ENCODE assay signal across 8 mouse cellular contexts in the genomic region with DNA sequence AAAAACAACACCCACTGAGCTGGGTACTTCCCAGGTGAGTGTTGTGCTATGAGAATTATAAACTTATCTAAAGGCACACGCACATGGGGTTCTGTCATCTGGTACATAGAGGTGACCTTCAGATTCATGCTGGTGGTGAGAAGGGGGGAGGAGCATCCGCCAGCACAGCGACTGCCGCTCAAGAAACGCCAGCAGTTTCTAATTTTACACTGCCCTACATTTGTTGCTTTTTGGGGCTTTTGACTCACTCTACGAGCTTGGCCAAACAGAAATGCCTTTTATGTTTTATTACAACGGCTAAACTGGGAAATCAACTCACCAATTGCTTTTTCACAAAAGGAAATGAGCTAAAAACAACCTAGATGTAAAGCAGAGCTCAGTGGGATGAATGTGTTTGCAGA. TPM values are rescaled to one million over a fixed set of nuclear protein-coding genes. Genes with fewer than 3 reads are reported as not detected.
A peak's percentile ranks its signal among the peaks of the same experiment; 100 is the strongest.
DNase-seq lines count a peak whose midpoint lies in the region; ATAC-seq lines count a peak whose summit lies in the region.

No protein-coding gene starts in this region.

- H3K4me1 ChIP-seq in midbrain, embryonic 12.5 days, result peaks cover 14% of the 10 kb centered on the region
- H3K4me1 ChIP-seq in midbrain, embryonic 10.5 days, result peaks cover 25% of the 10 kb centered on the region
- H3K4me1 ChIP-seq in forebrain, embryonic 14.5 days (ENCODE audit: control insufficient read depth, insufficient read depth, low read length), result no peaks in the 10 kb centered on the region
- 0 out of 2 replicates have a peak, but pooled peaks cover 8% of the 10 kb centered on the region for H3K4me1 ChIP-seq in intestine, embryonic 15.5 days (replicated peaks)

- H3K4me3 ChIP-seq in midbrain, embryonic 12.5 days, result no peak overlapping the region
- no peak overlapping the region for H3K4me3 ChIP-seq in midbrain, embryonic 10.5 days
- no peak overlapping the region for H3K4me3 ChIP-seq in forebrain, embryonic 14.5 days (ENCODE audit: low read depth, low read length)
- H3K4me3 ChIP-seq in intestine, embryonic 15.5 days (replicated peaks), result peak overlapping the region; percentile 17; the same call in 1 of the 2 replicates

- H3K4me2 ChIP-seq in midbrain, embryonic 12.5 days (replicated peaks), result 0 out of 2 replicates have a peak overlapping the region, but pooled peaks have one; percentile 15
- H3K4me2 ChIP-seq in forebrain, embryonic 14.5 days (ENCODE audit: low read length), result peak overlapping the region; percentile 12; the same call in 1 of the 2 replicates
- H3K4me2 ChIP-seq in intestine, embryonic 15.5 days (replicated peaks), result peak overlapping the region; percentile 59

- no peaks in the 10 kb centered on the region for H3K36me3 ChIP-seq in midbrain, embryonic 12.5 days
- no peaks in the 10 kb centered on the region for H3K36me3 ChIP-seq in midbrain, embryonic 10.5 days
- no peaks in the 10 kb centered on the region for H3K36me3 ChIP-seq in forebrain, embryonic 14.5 days (ENCODE audit: control insufficient read depth, insufficient read depth, low read length)
- H3K36me3 ChIP-seq in intestine, embryonic 15.5 days, result no peaks in the 10 kb centered on the region

- 56% methylated on average over 7 of the region's 7 CpGs for WGBS in midbrain, embryonic 12.5 days
- 62% methylated on average over 7 of the region's 7 CpGs for WGBS in midbrain, embryonic 10.5 days
- 43% methylated on average over 7 of the region's 7 CpGs for WGBS in forebrain, embryonic 14.5 days
- WGBS in intestine, embryonic 15.5 days, result 9% methylated on average over 7 of the region's 7 CpGs

- peaks cover 26% of the 10 kb centered on the region for H3K27me3 ChIP-seq in midbrain, embryonic 12.5 days
- peaks cover 22% of the 10 kb centered on the region; the same call in 1 of the 2 replicates for H3K27me3 ChIP-seq in midbrain, embryonic 10.5 days (ENCODE audit: low read depth, poor library complexity, severe bottlenecking)
- H3K27me3 ChIP-seq in forebrain, embryonic 14.5 days (replicated peaks; ENCODE audit: control insufficient read depth, insufficient read depth, low read length), result no peaks in the 10 kb centered on the region
- H3K27me3 ChIP-seq in intestine, embryonic 15.5 days (replicated peaks), result no peaks in the 10 kb centered on the region

- DNase-seq in embryo, embryonic 11 days, result peak; percentile 39
- DNase-seq in embryo, embryonic 10 days (ENCODE audit: low spot score), result no peak
- DNase-seq in midbrain, embryonic 10.5 days (ENCODE audit: low spot score), result no peak
- DNase-seq in forebrain, embryonic 14.5 days (ENCODE audit: low spot score), result peak; percentile 33

- no peak for ATAC-seq in midbrain, embryonic 12.5 days (ENCODE audit: low FRiP score, low read depth)
- no peak for ATAC-seq in forebrain, embryonic 14.5 days
- peak; percentile 52 for ATAC-seq in intestine, embryonic 15.5 days
- 0 out of 2 replicates have a peak, but pooled peaks have one; percentile 19 for ATAC-seq in neutrophil, adult 5-6 weeks (ENCODE audit: extremely low read depth, insufficient number of reproducible peaks, low FRiP score, poor library complexity, severe bottlenecking)
- no peak for ATAC-seq in monocyte, adult 5-6 weeks (replicated peaks; ENCODE audit: insufficient number of reproducible peaks, low FRiP score, low TSS enrichment, poor library complexity, severe bottlenecking)

- 0 out of 2 replicates have a peak overlapping the region, but pooled peaks have one; percentile 30 for H3K27ac ChIP-seq in midbrain, embryonic 12.5 days (replicated peaks)
- no peak overlapping the region for H3K27ac ChIP-seq in midbrain, embryonic 10.5 days (replicated peaks)
- peak overlapping the region; percentile 21; the same call in 1 of the 2 replicates for H3K27ac ChIP-seq in forebrain, embryonic 14.5 days (ENCODE audit: low read depth, low read length)
- H3K27ac ChIP-seq in intestine, embryonic 15.5 days, result peak overlapping the region; percentile 56

- H3K9ac ChIP-seq in midbrain, embryonic 12.5 days (replicated peaks), result no peak overlapping the region
- H3K9ac ChIP-seq in forebrain, embryonic 14.5 days (ENCODE audit: low read length), result 0 out of 2 replicates have a peak overlapping the region, but pooled peaks have one; percentile 13
- H3K9ac ChIP-seq in intestine, embryonic 15.5 days, result no peak overlapping the region

- H3K9me3 ChIP-seq in midbrain, embryonic 12.5 days, result no peaks in the 10 kb centered on the region
- H3K9me3 ChIP-seq in midbrain, embryonic 10.5 days (replicated peaks), result no peaks in the 10 kb centered on the region
- no peaks in the 10 kb centered on the region for H3K9me3 ChIP-seq in forebrain, embryonic 14.5 days (replicated peaks; ENCODE audit: control insufficient read depth, low read length)
- H3K9me3 ChIP-seq in intestine, embryonic 15.5 days, result no peaks in the 10 kb centered on the region

RNA-seq across cellular contexts. Expression of gene Rnft1, which starts 11.7 kb away (rescaled TPM):
- 20.4 and 22.5 TPM in 2 replicates for polyA plus RNA-seq in midbrain, embryonic 12.5 days (2016; fragmentation: Nextera tagmentation; extraction: Ambion mirVana)
- 23.4 and 23.7 TPM in 2 replicates for polyA plus RNA-seq in midbrain, embryonic 10.5 days (2016; fragmentation: Nextera tagmentation; extraction: Ambion mirVana)
- polyA plus RNA-seq in forebrain, embryonic 14.5 days (2014; fragmentation: Nextera tagmentation; extraction: Ambion mirVana), result 15.7 and 19.7 TPM in 2 replicates
- 56.3 and 61.3 TPM in 2 replicates for polyA plus RNA-seq in intestine, embryonic 15.5 days (2015; fragmentation: Nextera tagmentation; extraction: Ambion mirVana)
- total RNA-seq in neutrophil, adult 5-6 weeks (2017), result 15.2 and 19.8 TPM in 2 replicates
- 22.6 to 35.8 TPM (median 24.4 TPM) in 3 replicates for total RNA-seq in monocyte, adult 5-6 weeks (2017)

Comparison
In these comparisons a context has a peak if more than half of its experiments do, and no peak if none do; other contexts are left out.
1. DNase-seq: peak in embryo, embryonic 11 days (single experiment) and forebrain, embryonic 14.5 days (single experiment); none in embryo, embryonic 10 days (single experiment) and midbrain, embryonic 10.5 days (single experiment).
2. ATAC-seq: peak in intestine, embryonic 15.5 days (single experiment) and neutrophil, adult 5-6 weeks (single experiment); none in midbrain, embryonic 12.5 days (single experiment), forebrain, embryonic 14.5 days (single experiment) and monocyte, adult 5-6 weeks (single experiment).
3. Peak in every context shown above with its lines, with median percentiles within 50 percentile points of each other: H3K4me2 ChIP-seq.